ENCODE assay signal across 9 mouse cellular contexts in genomic region chr11:32001181-32001910, GRCm38 (mm10). TPM values are rescaled to one million over a fixed set of nuclear protein-coding genes. Genes with fewer than 3 reads are reported as not detected.
DNase-seq lines count a peak whose midpoint lies in the region; ATAC-seq and TF ChIP-seq lines count a peak whose summit lies in the region.
"Had no signal": no experiment of that assay in that cellular context is flagged by ENCODE, and none has a peak within 500 bp of the region (broad histone marks: within the 10 kb centered on the region; RNA-seq: fewer than 3 reads in every experiment).

No protein-coding gene starts in this region.

- no peaks in the 10 kb centered on the region for H3K9me3 ChIP-seq in forebrain, embryonic 11.5 days (ENCODE audit: control insufficient read depth, low read length)
- H3K9me3 ChIP-seq: lung, embryonic 15.5 days had no signal

- H3K27ac ChIP-seq in kidney, adult 2 months (ENCODE audit: insufficient read depth, low read depth, low read length): no peak overlapping the region
- H3K27ac ChIP-seq in forebrain, embryonic 11.5 days (ENCODE audit: low read depth, low read length): peak overlapping the region; percentile 62
- H3K27ac ChIP-seq: lung, embryonic 15.5 days had no signal

- no peak overlapping the region for H3K4me3 ChIP-seq in kidney, adult 2 months (ENCODE audit: insufficient read depth, low read depth, low read length)
- H3K4me3 ChIP-seq in forebrain, embryonic 11.5 days (ENCODE audit: low read depth, low read length): peak overlapping the region; percentile 30
- H3K4me3 ChIP-seq: lung, embryonic 15.5 days had no signal

- H3K4me1 ChIP-seq in kidney, adult 2 months (ENCODE audit: control insufficient read depth, insufficient read depth, low read length): peaks cover 4% of the 10 kb centered on the region; the same call in 1 of the 2 replicates
- H3K4me1 ChIP-seq in forebrain, embryonic 11.5 days (replicated peaks; ENCODE audit: control insufficient read depth, insufficient read depth, low read length): peaks cover 19% of the 10 kb centered on the region

- no peaks in the 10 kb centered on the region for H3K27me3 ChIP-seq in kidney, adult 2 months (replicated peaks; ENCODE audit: control insufficient read depth, insufficient read depth, low read length)
- H3K27me3 ChIP-seq in forebrain, embryonic 11.5 days (ENCODE audit: control insufficient read depth, insufficient read depth, low read length): no peaks in the 10 kb centered on the region

- ATAC-seq in forebrain, embryonic 11.5 days (replicated peaks; ENCODE audit: low FRiP score): no peak
- no peak for ATAC-seq in inflammation-experienced regulatory T-cells, adult 6 months

- 23% methylated on average over 11 of the region's 11 CpGs for WGBS in kidney, adult 2 months
- 4% methylated on average over 11 of the region's 11 CpGs for WGBS in forebrain, embryonic 11.5 days

- peak; percentile 19 for DNase-seq in kidney, adult 2 months
- no peak for DNase-seq in kidney, postnatal 10 days
- no peak for DNase-seq in forebrain, embryonic 11.5 days (ENCODE audit: low spot score)
- peak; percentile 19 for DNase-seq in kidney, postnatal 14 days
- DNase-seq in retina, embryonic 14.5 days (ENCODE audit: low spot score): peak; percentile 41
- no peak for DNase-seq in lung, postnatal 14 days
- DNase-seq in lung, adult 18-20 months: no peak

- no peak for TF ChIP-seq CTCF in kidney, adult 2 months (conservative IDR thresholded peaks at IDR 0.05; ENCODE audit: insufficient read depth, insufficient read length, low read depth, low read length)

- peak overlapping the region; percentile 58 for H3K9ac ChIP-seq in forebrain, embryonic 11.5 days (ENCODE audit: low read length)
- H3K9ac ChIP-seq: lung, embryonic 15.5 days had no signal

- no peak for TF ChIP-seq POLR2A in kidney, adult 2 months (IDR thresholded peaks at IDR 0.05; ENCODE audit: low read depth, low read length)

- H3K4me2 ChIP-seq in forebrain, embryonic 11.5 days (ENCODE audit: low read depth, low read length, severe bottlenecking): peak overlapping the region; percentile 52

- H3K36me3 ChIP-seq in kidney, adult 2 months (ENCODE audit: control insufficient read depth, insufficient read depth, low read length): no peaks in the 10 kb centered on the region
- peaks cover 2% of the 10 kb centered on the region; the same call in 1 of the 2 replicates for H3K36me3 ChIP-seq in forebrain, embryonic 11.5 days (ENCODE audit: control insufficient read depth, insufficient read depth, low read length)
- H3K36me3 ChIP-seq: lung, embryonic 15.5 days had no signal

RNA-seq across cellular contexts. Expression of gene Nsg2, which starts 1.1 kb away (rescaled TPM):
- polyA plus RNA-seq in kidney, adult 2 months (2012; rRNA removed): 2.9 and 4.0 TPM in 2 replicates
- 24.9 and 27.1 TPM in 2 replicates for polyA plus RNA-seq in forebrain, embryonic 11.5 days (2014; fragmentation: Nextera tagmentation; extraction: Ambion mirVana)
- 10 to 100 TPM in 2 of 3 experiments, 1 to 10 TPM in 1; 8.5 to 97.5 (median 73.7) TPM for polyA plus RNA-seq in inflammation-experienced regulatory T-cells, adult 6 months (2017; shearing (Covaris generic))

RNA-seq across cellular contexts. Expression of gene 4930524B15Rik, which starts 36.0 kb away (rescaled TPM):
- polyA plus RNA-seq in kidney, adult 2 months (2012; rRNA removed): not detected in 2 replicates
- polyA plus RNA-seq in forebrain, embryonic 11.5 days (2014; fragmentation: Nextera tagmentation; extraction: Ambion mirVana): 0.09 and 0.17 TPM in 2 replicates
- polyA plus RNA-seq in inflammation-experienced regulatory T-cells, adult 6 months (2017; shearing (Covaris generic)): not detected
- polyA plus RNA-seq: lung, embryonic 15.5 days had no signal

Comparison
In these comparisons a context has a peak if more than half of its experiments do, and no peak if none do; other contexts are left out.
1. DNase-seq: peak in kidney, adult 2 months (single experiment), kidney, postnatal 14 days (single experiment) and retina, embryonic 14.5 days (single experiment); none in kidney, postnatal 10 days (single experiment), forebrain, embryonic 11.5 days (single experiment), lung, postnatal 14 days (single experiment) and lung, adult 18-20 months (0 of 2).